Mouse (Mus musculus) layer of hippocampus, adult 6 months (tissue): ENCODE measurements around the gene Olfr330. TPM values are rescaled to one million over a fixed set of nuclear protein-coding genes. Genes with fewer than 3 reads are reported as not detected.

Experiments
- long read RNA-seq, 2 experiments: library from polyadenylated mRNA; unstranded; transcript quantifications; one replicate each; pipeline ENCODE4 v2.0.0; 2019 to 2020
- polyA plus RNA-seq: library from polyadenylated mRNA; unstranded; fragments of <200 nt; fragmentation: Nextera tagmentation; gene quantifications from 2 replicates; pipeline ENCODE4 v1.2.3, GENCODE M21; 2021

Gene Olfr330
- not detected in 2 replicates for polyA plus RNA-seq
- long read RNA-seq, experiment 1, result 0 reads
- long read RNA-seq, experiment 2, result 0 reads

DNA sequence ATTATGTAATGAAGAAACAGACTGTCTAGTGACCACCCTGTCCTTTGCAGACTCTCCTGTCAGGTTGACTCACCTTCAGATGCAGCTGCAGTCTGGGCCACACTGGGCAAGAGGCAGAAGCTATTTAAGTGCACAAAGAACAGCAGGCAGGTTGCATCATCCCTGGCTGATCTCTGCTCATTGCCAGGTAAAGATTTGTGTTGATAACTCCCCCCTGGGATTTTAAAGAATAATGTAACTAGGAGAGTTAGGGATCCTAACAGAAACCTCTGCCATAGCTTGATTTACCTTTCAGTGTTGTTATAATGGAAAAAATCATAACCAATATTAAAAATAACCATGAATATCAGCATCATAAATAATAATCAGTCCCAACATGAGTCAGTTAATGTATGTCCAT is at the start of gene Olfr330:
Gene Olfr330, minus strand, starts transcription at position 101 of the 400 bp plus-strand sequence.

DNA sequence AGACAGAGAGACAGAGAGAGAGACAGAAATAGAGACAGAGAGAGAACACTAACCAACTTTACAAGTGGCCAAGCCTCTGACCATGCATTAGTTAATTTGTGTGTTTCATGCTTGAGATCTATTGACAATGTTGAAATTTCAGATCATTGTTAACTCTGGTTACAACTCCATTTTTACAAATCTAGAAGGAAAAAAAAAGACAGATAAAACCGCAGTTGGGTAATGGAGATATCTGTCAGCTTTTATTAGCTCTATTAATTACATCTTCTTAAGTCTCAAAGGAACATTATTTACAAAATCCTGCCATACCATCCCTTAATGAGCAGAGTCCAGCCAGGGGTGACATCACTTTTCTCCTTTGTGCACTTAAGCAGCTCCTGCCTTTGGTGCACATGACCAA is 42.8 kb upstream of the Olfr330 start, which contains the start of gene Olfr325:
Gene Olfr325, plus strand, starts transcription at position 301 of the 400 bp plus-strand sequence.

GRCm38 (mm10) chr11:58570405-58570804 is 35.8 kb upstream of the Olfr330 start, which contains the start of gene Olfr224:
TSS of gene Olfr224 (minus strand) at chr11:58570553.

GRCm38 (mm10) chr11:58555536-58555935 is 20.9 kb upstream of the Olfr330 start, which contains the start of gene Olfr328:
TSS of gene Olfr328 (minus strand) at chr11:58555636.

GRCm38 (mm10) chr11:58546322-58546721 is 11.7 kb upstream of the Olfr330 start, which contains the start of gene Olfr329-ps:
TSS of gene Olfr329-ps (minus strand) at chr11:58546422.

GRCm38 (mm10) chr11:58502472-58502871 is 32.2 kb downstream of the Olfr330 start, which contains the start of gene Olfr331:
TSS of gene Olfr331 (minus strand) at chr11:58502572.

GRCm38 (mm10) chr11:58492455-58492854 is 42.2 kb downstream of the Olfr330 start, which contains the start of gene Olfr332:
TSS of gene Olfr332 (minus strand) at chr11:58492555.

Other genes starting within 250 kb of the Olfr330 start
- gene Zfp692, start 227.8 kb downstream of the Olfr330 start, polyA plus RNA-seq, result 4.4 and 6.1 TPM in 2 replicates
- 30.0 and 30.5 TPM in 2 replicates for gene Zfp672, start 204.5 kb downstream of the Olfr330 start, polyA plus RNA-seq
- gene Sh3bp5l, start 204.1 kb downstream of the Olfr330 start, polyA plus RNA-seq, result 15.5 and 17.7 TPM in 2 replicates
- 0.18 TPM in 1 of 2 replicates, not detected in the other for gene Lypd8, start 155.8 kb downstream of the Olfr330 start, polyA plus RNA-seq
- gene 1810065E05Rik, start 113.7 kb downstream of the Olfr330 start, polyA plus RNA-seq, result not detected in 2 replicates
- not detected in 2 replicates for gene Gm12253, start 102.3 kb downstream of the Olfr330 start, polyA plus RNA-seq
- gene Lypd9, start 81.9 kb downstream of the Olfr330 start, polyA plus RNA-seq, result not detected in 2 replicates
- gene Olfr30, start 72.6 kb downstream of the Olfr330 start, polyA plus RNA-seq, result not detected in 2 replicates
- gene Olfr332, start 42.3 kb downstream of the Olfr330 start, polyA plus RNA-seq, result not detected in 2 replicates
- gene Olfr331, start 32.3 kb downstream of the Olfr330 start, polyA plus RNA-seq, result not detected in 2 replicates
- gene Olfr329-ps, start 11.6 kb upstream of the Olfr330 start, polyA plus RNA-seq, result not detected in 2 replicates
- gene Olfr328, start 20.8 kb upstream of the Olfr330 start, polyA plus RNA-seq, result not detected in 2 replicates
- gene Olfr224, start 35.7 kb upstream of the Olfr330 start, polyA plus RNA-seq, result not detected in 2 replicates
- gene Olfr325, start 42.9 kb upstream of the Olfr330 start, polyA plus RNA-seq, result not detected in 2 replicates
- gene Olfr324, start 60.3 kb upstream of the Olfr330 start, polyA plus RNA-seq, result not detected in 2 replicates
- gene 2210407C18Rik, start 81.2 kb upstream of the Olfr330 start, polyA plus RNA-seq, result not detected in 2 replicates
- gene Olfr323, start 95.7 kb upstream of the Olfr330 start, polyA plus RNA-seq, result not detected in 2 replicates
- gene Trim58, start 105.6 kb upstream of the Olfr330 start, polyA plus RNA-seq, result not detected in 2 replicates
- gene Olfr322, start 123.9 kb upstream of the Olfr330 start, polyA plus RNA-seq, result not detected in 2 replicates
- not detected in 2 replicates for gene Olfr320, start 146.3 kb upstream of the Olfr330 start, polyA plus RNA-seq
- gene Olfr319, start 164.3 kb upstream of the Olfr330 start, polyA plus RNA-seq, result not detected in 2 replicates
- not detected in 2 replicates for gene Olfr318, start 189.2 kb upstream of the Olfr330 start, polyA plus RNA-seq
- gene Olfr317, start 204.4 kb upstream of the Olfr330 start, polyA plus RNA-seq, result 0.09 and 0.13 TPM in 2 replicates
- 0.67 and 0.89 TPM in 2 replicates for gene Olfr316, start 217.9 kb upstream of the Olfr330 start, polyA plus RNA-seq
- not detected in 2 replicates for gene Olfr315, start 238.4 kb upstream of the Olfr330 start, polyA plus RNA-seq
- gene Olfr314, start 248.1 kb upstream of the Olfr330 start, polyA plus RNA-seq, result not detected in 2 replicates